Mouse (Mus musculus): ENCODE data around the gene Khdrbs1. TPM values are rescaled to one million over a fixed set of nuclear protein-coding genes. Genes with fewer than 3 reads are reported as not detected.

Khdrbs1 gene
- polyA plus RNA-seq, 1 experiment: 34.8 TPM

DNA sequence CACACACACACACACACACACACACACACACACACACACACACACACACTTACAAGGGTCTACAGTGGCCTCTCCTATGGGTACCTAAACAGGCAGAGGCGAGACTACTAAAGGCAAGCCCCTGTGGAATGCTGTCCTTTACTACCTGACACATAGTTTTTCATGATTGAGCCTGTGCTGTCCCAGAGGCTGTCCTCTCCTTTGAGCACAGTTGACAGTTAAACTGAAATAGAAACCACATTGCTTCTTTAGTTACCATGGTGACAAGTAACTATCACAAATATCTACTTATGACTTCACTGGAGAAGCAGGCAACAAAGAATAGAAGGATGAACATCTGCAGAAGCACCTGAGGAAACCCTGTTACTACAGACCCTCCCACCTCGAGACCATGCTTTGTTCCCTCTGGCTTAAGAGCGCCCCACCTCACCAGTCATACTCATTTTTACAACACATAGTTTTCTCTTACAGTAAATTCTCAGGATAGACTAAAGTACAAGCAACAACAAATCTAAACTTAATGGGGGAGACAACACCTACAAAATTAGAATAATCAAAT lies 79.8 kb downstream of the Khdrbs1 start:
- TF ChIP-seq CTCF (IDR thresholded peaks at IDR 0.05; ENCODE audit: insufficient read depth, low read length) (no peak), POLR2A (IDR thresholded peaks at IDR 0.05; ENCODE audit: borderline replicate concordance, extremely low read depth, low read depth, low read length) (no peak)
- H3K4me3 ChIP-seq (replicated peaks; ENCODE audit: extremely low read depth, low read depth, low read length): no peak overlapping the region
- DNase-seq: no peak
- no peaks in the 10 kb centered on the region for H3K4me1 ChIP-seq (ENCODE audit: control insufficient read depth, insufficient read depth, low read length)
- WGBS: 78% methylated on average over 3 of the region's 3 CpGs

DNA sequence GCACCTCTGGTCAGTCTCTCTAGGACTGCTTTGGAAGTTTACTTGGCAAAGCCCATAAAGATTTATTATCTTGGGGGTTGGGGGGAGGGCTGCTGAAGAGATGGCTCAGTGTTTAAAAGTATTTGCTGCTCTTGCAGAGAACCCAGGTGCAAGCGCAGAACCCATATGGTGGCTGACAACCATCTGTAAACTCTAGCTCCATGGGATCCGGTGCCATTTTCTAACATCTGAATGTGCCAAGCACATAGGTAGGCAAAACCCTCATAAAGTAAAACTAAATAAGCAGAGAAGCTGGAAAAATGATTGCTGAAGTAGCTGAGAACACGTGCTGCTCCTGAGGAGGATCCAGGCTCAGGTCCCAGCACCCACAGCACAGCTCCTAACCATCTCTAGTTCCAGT lies 80.5 kb downstream of the Khdrbs1 start:
- TF ChIP-seq CTCF (IDR thresholded peaks at IDR 0.05; ENCODE audit: insufficient read depth, low read length) (no peak), POLR2A (IDR thresholded peaks at IDR 0.05; ENCODE audit: borderline replicate concordance, extremely low read depth, low read depth, low read length) (no peak)
- Histone ChIP-seq H3K4me3 (replicated peaks; ENCODE audit: extremely low read depth, low read depth, low read length) (no peak overlapping the region), H3K4me1 (ENCODE audit: control insufficient read depth, insufficient read depth, low read length) (no peaks in the 10 kb centered on the region)
- no peak for DNase-seq
- WGBS: 88% methylated on average over 3 of the region's 3 CpGs

DNA sequence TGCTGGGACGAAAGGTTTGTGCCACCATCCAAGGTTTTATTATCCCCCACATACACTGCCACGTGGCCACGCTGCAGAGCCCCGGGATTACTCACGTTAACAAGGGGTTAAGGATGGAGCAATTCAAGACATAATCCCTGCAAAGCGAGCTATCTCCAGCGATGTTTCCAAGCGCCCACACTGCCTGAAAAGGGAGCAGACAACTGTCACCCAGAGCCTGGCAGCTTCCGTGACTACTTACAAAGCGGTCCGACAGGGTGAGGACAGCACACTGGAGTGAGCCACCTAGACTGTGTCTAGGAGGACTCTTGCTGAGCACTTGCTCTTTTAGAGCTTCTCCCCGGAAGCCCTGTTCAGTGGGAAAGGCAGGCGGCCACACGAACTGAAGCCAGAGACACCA lies 87.3 kb downstream of the Khdrbs1 start:
- TF ChIP-seq POLR2A (IDR thresholded peaks at IDR 0.05; ENCODE audit: borderline replicate concordance, extremely low read depth, low read depth, low read length) (no peak), CTCF (IDR thresholded peaks at IDR 0.05; ENCODE audit: insufficient read depth, low read length) (no peak)
- no peaks in the 10 kb centered on the region for H3K4me1 ChIP-seq (ENCODE audit: control insufficient read depth, insufficient read depth, low read length)
- H3K4me3 ChIP-seq (replicated peaks; ENCODE audit: extremely low read depth, low read depth, low read length): no peak overlapping the region
- no peak for DNase-seq
- 93% methylated on average over 14 of the region's 14 CpGs for WGBS

Other genes with a start within 250 kb of the Khdrbs1 start
- 16.6 and 18.6 TPM in 2 replicates for gene Marcksl1, start 228.7 kb downstream of the Khdrbs1 start, polyA plus RNA-seq (2012; rRNA removed)
- gene Hdac1, start 199.6 kb downstream of the Khdrbs1 start, polyA plus RNA-seq (2012; rRNA removed): 35.3 and 64.8 TPM in 2 replicates
- gene Lck, start 168.7 kb downstream of the Khdrbs1 start, polyA plus RNA-seq (2012; rRNA removed): 7.9 and 11.8 TPM in 2 replicates
- 1.9 and 2.7 TPM in 2 replicates for gene Fam167b, start 163.8 kb downstream of the Khdrbs1 start, polyA plus RNA-seq (2012; rRNA removed)
- 148 and 197 TPM in 2 replicates for gene Eif3i, start 141.7 kb downstream of the Khdrbs1 start, polyA plus RNA-seq (2012; rRNA removed)
- 136 and 158 TPM in 2 replicates for gene Tmem234, start 141.6 kb downstream of the Khdrbs1 start, polyA plus RNA-seq (2012; rRNA removed)
- 16.0 and 17.8 TPM in 2 replicates for gene Dcdc2b, start 128.0 kb downstream of the Khdrbs1 start, polyA plus RNA-seq (2012; rRNA removed)
- 31.1 and 36.5 TPM in 2 replicates for gene Iqcc, start 123.2 kb downstream of the Khdrbs1 start, polyA plus RNA-seq (2012; rRNA removed)
- gene Ccdc28b, start 118.4 kb downstream of the Khdrbs1 start, polyA plus RNA-seq (2012; rRNA removed): 20.6 and 34.1 TPM in 2 replicates
- gene Txlna, start 101.2 kb downstream of the Khdrbs1 start, polyA plus RNA-seq (2012; rRNA removed): 30.0 and 36.7 TPM in 2 replicates
- 16.6 and 26.3 TPM in 2 replicates for gene Kpna6, start 69.5 kb downstream of the Khdrbs1 start, polyA plus RNA-seq (2012; rRNA removed)
- gene Tmem39b, start 45.5 kb downstream of the Khdrbs1 start, polyA plus RNA-seq (2012; rRNA removed): 24.4 and 25.7 TPM in 2 replicates
- gene Ptp4a2, start 68.9 kb upstream of the Khdrbs1 start, polyA plus RNA-seq (2012; rRNA removed): 40.3 and 50.2 TPM in 2 replicates
- gene Spocd1, start 186.9 kb upstream of the Khdrbs1 start, polyA plus RNA-seq (2012; rRNA removed): 0.09 TPM in 1 of 2 replicates, not detected in the other
- 0.80 and 4.6 TPM in 2 replicates for gene Adgrb2, start 242.6 kb upstream of the Khdrbs1 start, polyA plus RNA-seq (2012; rRNA removed)

All from lung, adult 2 months (tissue).